Mouse (Mus musculus) olfactory bulb, adult 2 months (tissue): ENCODE measurements around the gene Mrps11.

Experiments
- CTCF ChIP-seq: fragments of 200-500 bp; IDR thresholded peaks from 2 replicates; pipeline ENCODE4 v1.5.1; 2012; ENCODE audit warnings: low read depth, mild to moderate bottlenecking, low read length, moderate library complexity; ENCODE audit not compliant: insufficient read depth
- POLR2A ChIP-seq: fragments of 200-500 bp; IDR thresholded peaks from 2 replicates; pipeline ENCODE4 v1.6.1; 2012; ENCODE audit warnings: mild to moderate bottlenecking, low read depth, low read length, moderate library complexity; ENCODE audit not compliant: insufficient read depth

GRCm38 (mm10) chr7:78827749-78828362 lies 44.9 kb downstream of the Mrps11 start:
- no peak for TF ChIP-seq POLR2A
- TF ChIP-seq CTCF: no peak
